Mouse (Mus musculus): Measurements from ENCODE around the gene Hivep3. TPM values are rescaled to one million over a fixed set of nuclear protein-coding genes. Genes with fewer than 3 reads are reported as not detected.

Hivep3 gene
- polyA plus RNA-seq, 1 experiment from 2014 or later = 13.8 TPM

DNA sequence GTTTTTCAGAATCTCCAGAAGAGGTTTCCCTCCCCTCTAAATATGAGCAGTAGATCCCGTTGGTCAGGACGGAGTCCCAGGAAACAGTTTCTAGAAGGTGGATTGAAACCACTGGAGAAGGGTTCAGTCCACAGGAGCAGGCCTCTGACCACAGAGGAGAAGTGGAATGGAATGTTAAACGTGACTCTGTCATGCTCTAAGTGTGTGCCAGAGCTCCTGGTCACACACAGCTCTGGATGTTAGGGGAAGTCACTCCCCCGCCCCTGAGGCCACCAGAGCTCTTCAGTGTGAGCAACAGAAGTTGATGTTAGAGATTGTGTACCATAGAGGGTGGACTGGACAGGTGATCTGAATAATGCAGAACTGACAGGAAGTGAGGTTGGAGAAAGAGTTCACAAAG is 258.2 kb downstream of the Hivep3 start:
- DNase-seq (ENCODE audit: low spot score) (no peak), ATAC-seq (no peak)
- H3K27me3 ChIP-seq (replicated peaks; ENCODE audit: control insufficient read depth, insufficient read depth, low read length) = no peaks in the 10 kb centered on the region
- H3K4me3 ChIP-seq (ENCODE audit: low read depth, low read length) = no peak overlapping the region
- no peak overlapping the region for H3K4me2 ChIP-seq (ENCODE audit: low read length)
- H3K9me3 ChIP-seq (replicated peaks; ENCODE audit: control insufficient read depth, low read length) = no peaks in the 10 kb centered on the region
- 77% methylated on average over 4 of the region's 4 CpGs for WGBS
- no peak overlapping the region for H3K9ac ChIP-seq (ENCODE audit: low read length)
- H3K36me3 ChIP-seq (ENCODE audit: control insufficient read depth, insufficient read depth, low read length) = no peaks in the 10 kb centered on the region
- no peak overlapping the region for H3K27ac ChIP-seq (ENCODE audit: low read depth, low read length)
- H3K4me1 ChIP-seq (ENCODE audit: control insufficient read depth, insufficient read depth, low read length) = peaks cover 5% of the 10 kb centered on the region; the same call in 1 of the 2 replicates

DNA sequence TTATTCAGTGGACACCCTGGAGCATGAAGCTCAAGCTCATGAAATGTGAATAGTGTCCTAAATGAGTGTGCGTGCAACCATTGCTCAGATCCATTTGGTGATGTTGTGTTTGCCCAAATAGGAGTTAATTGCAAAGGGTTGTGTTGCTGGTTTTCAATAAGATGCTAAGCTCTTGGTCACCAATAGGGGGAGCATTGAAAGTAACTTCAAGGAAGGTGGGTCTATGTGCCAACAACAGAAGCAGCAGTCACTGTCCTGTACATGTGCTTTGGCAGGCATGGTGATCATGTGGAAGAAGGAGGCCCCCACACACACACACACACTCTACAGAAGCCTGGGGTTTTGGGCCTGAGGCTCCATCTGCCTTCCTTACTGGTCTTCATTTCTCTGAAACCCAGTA is 262.8 kb downstream of the Hivep3 start:
- H3K27me3 ChIP-seq (replicated peaks; ENCODE audit: control insufficient read depth, insufficient read depth, low read length) = no peaks in the 10 kb centered on the region

DNA sequence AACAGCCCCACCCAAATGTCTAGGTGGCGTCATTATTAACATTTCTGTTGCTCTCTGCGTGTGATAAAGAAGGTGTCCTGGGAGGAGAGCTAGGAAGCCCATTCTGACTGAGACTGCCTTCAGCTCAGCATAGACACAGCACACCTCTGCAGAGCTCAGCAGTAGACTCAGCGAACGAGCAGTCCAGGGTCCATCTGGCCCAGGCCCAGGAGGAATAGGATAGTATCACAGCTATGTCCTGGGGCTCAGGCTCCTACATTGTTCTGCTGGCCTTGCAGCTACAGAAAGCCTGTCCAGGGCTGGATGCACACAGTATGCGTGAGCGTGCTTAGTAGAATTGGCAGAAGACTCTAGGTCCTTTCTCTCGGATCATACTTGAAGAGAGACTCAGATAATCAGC is 263.8 kb downstream of the Hivep3 start:
- ATAC-seq (no peak), DNase-seq (ENCODE audit: low spot score) (no peak)
- Histone ChIP-seq H3K9ac (ENCODE audit: low read length) (no peak overlapping the region), H3K9me3 (replicated peaks; ENCODE audit: control insufficient read depth, low read length) (no peaks in the 10 kb centered on the region), H3K4me3 (ENCODE audit: low read depth, low read length) (no peak overlapping the region), H3K36me3 (ENCODE audit: control insufficient read depth, insufficient read depth, low read length) (no peaks in the 10 kb centered on the region), H3K4me1 (ENCODE audit: control insufficient read depth, insufficient read depth, low read length) (no peaks in the 10 kb centered on the region), H3K27ac (ENCODE audit: low read depth, low read length) (no peak overlapping the region), H3K27me3 (replicated peaks; ENCODE audit: control insufficient read depth, insufficient read depth, low read length) (no peaks in the 10 kb centered on the region), H3K4me2 (ENCODE audit: low read length) (no peak overlapping the region)
- WGBS = 86% methylated on average over 7 of the region's 7 CpGs

More for the DNA sequence above, 262.8 kb downstream of the Hivep3 start:
- no peaks in the 10 kb centered on the region for H3K36me3 ChIP-seq (ENCODE audit: control insufficient read depth, insufficient read depth, low read length)
- DNase-seq (ENCODE audit: low spot score) (no peak), ATAC-seq (no peak)
- no peak overlapping the region for H3K4me2 ChIP-seq (ENCODE audit: low read length)
- no peaks in the 10 kb centered on the region for H3K9me3 ChIP-seq (replicated peaks; ENCODE audit: control insufficient read depth, low read length)
- H3K4me1 ChIP-seq (ENCODE audit: control insufficient read depth, insufficient read depth, low read length) = no peaks in the 10 kb centered on the region
- H3K27ac ChIP-seq (ENCODE audit: low read depth, low read length) = no peak overlapping the region
- no peak overlapping the region for H3K9ac ChIP-seq (ENCODE audit: low read length)
- 89% methylated on average over 1 of the region's 1 CpGs for WGBS
- no peak overlapping the region for H3K4me3 ChIP-seq (ENCODE audit: low read depth, low read length)

DNA sequence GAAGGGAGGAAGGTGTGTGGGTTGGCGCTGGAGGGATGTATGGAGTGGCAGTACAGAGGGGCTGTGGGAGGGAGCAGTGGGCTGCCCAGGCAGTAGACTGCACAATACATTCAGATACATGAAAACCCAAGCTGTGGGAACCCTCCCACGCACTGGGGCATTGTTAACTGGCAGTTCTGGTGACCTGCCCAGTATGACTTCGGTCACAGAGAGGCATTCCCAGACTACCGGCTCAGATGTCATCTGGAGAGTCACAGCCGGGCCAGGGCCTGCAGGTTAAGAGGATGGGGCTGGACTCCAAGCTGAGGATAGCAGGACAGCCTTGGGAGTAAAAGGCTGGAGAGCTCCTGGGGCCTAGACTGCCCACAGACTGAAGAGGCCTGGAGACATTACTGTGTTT is 265.3 kb downstream of the Hivep3 start:
- no peak overlapping the region for H3K4me3 ChIP-seq (ENCODE audit: low read depth, low read length)
- H3K4me2 ChIP-seq (ENCODE audit: low read length) = no peak overlapping the region
- ATAC-seq (no peak), DNase-seq (ENCODE audit: low spot score) (no peak)
- no peaks in the 10 kb centered on the region for H3K4me1 ChIP-seq (ENCODE audit: control insufficient read depth, insufficient read depth, low read length)
- WGBS = 66% methylated on average over 5 of the region's 5 CpGs
- H3K27ac ChIP-seq (ENCODE audit: low read depth, low read length) = no peak overlapping the region
- no peaks in the 10 kb centered on the region for H3K36me3 ChIP-seq (ENCODE audit: control insufficient read depth, insufficient read depth, low read length)
- H3K9me3 ChIP-seq (replicated peaks; ENCODE audit: control insufficient read depth, low read length) = no peaks in the 10 kb centered on the region
- H3K27me3 ChIP-seq (replicated peaks; ENCODE audit: control insufficient read depth, insufficient read depth, low read length) = no peaks in the 10 kb centered on the region
- H3K9ac ChIP-seq (ENCODE audit: low read length) = no peak overlapping the region

DNA sequence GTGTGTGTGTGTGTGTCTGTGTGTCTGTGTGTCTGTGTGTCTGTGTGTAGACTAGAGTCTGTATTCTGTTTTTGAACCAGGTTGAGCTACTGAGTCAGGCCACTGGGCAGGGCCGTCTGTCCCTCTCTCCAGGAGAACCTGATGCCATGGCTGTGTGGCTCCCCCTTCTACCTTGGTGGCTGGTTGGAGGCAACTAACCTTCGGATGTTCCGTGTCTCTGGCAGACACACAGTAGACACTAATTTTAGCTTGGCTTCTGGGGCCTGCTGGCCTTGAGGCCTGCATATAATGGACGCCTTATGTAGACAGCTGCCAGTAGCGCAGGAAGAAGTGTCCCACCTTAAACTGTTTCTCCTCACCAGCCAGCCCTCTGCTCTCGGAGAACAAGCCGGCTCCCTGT is 267.3 kb downstream of the Hivep3 start:
- H3K27ac ChIP-seq (ENCODE audit: low read depth, low read length) = no peak overlapping the region
- WGBS = 80% methylated on average over 7 of the region's 7 CpGs
- no peak for DNase-seq (ENCODE audit: low spot score)
- no peak overlapping the region for H3K4me3 ChIP-seq (ENCODE audit: low read depth, low read length)
- H3K36me3 ChIP-seq (ENCODE audit: control insufficient read depth, insufficient read depth, low read length) = no peaks in the 10 kb centered on the region
- ATAC-seq = no peak
- no peak overlapping the region for H3K4me2 ChIP-seq (ENCODE audit: low read length)
- no peak overlapping the region for H3K9ac ChIP-seq (ENCODE audit: low read length)
- no peaks in the 10 kb centered on the region for H3K9me3 ChIP-seq (replicated peaks; ENCODE audit: control insufficient read depth, low read length)
- H3K4me1 ChIP-seq (ENCODE audit: control insufficient read depth, insufficient read depth, low read length) = no peaks in the 10 kb centered on the region
- no peaks in the 10 kb centered on the region for H3K27me3 ChIP-seq (replicated peaks; ENCODE audit: control insufficient read depth, insufficient read depth, low read length)

DNA sequence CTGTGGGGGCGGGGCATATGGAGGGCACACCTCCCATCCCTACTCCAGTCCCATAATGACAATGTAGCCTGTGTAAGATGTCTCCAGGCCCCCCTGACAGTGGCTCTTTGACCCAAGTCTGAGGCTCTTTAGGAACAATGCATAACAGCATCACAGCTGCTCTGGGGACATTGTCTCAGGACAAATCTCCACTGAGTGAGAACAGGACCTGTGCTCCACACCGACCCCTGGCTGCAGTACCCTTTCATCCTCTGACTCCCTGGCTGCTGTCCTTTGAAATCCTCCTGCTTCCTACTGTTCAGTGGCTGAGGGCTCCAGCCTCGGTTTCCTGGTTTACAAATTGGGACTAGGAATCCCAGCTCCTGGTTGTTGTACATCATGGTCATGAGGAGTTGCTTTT is 269.4 kb downstream of the Hivep3 start:
- no peaks in the 10 kb centered on the region for H3K27me3 ChIP-seq (replicated peaks; ENCODE audit: control insufficient read depth, insufficient read depth, low read length)
- ATAC-seq (no peak), DNase-seq (ENCODE audit: low spot score) (no peak)
- H3K36me3 ChIP-seq (ENCODE audit: control insufficient read depth, insufficient read depth, low read length) = no peaks in the 10 kb centered on the region
- no peaks in the 10 kb centered on the region for H3K4me1 ChIP-seq (ENCODE audit: control insufficient read depth, insufficient read depth, low read length)
- no peak overlapping the region for H3K4me3 ChIP-seq (ENCODE audit: low read depth, low read length)
- no peak overlapping the region for H3K27ac ChIP-seq (ENCODE audit: low read depth, low read length)
- whole genome bisulfite sequencing = 48% methylated on average over 3 of the region's 3 CpGs
- H3K4me2 ChIP-seq (ENCODE audit: low read length) = no peak overlapping the region
- H3K9me3 ChIP-seq (replicated peaks; ENCODE audit: control insufficient read depth, low read length) = no peaks in the 10 kb centered on the region
- no peak overlapping the region for H3K9ac ChIP-seq (ENCODE audit: low read length)

DNA sequence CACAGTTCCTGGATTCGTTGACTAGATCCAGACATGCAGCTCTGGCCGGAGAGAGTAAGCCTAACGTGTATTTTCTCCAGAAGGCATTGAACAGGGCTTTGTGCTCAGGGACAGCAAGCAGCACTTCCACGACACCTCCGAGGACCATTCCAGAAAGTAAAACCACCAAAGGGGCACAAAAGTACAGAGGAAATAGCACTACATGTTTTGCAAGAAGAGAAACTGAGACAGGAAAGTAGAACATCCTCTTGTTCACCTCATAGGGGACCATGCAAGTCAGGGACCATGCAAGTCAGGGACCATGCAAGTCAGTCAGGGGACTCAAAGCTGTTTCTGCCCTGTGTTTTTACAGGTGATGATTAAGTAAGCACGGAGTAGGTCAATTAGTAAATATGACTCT is 272.5 kb downstream of the Hivep3 start:
- no peak overlapping the region for H3K9ac ChIP-seq (ENCODE audit: low read length)
- ATAC-seq (no peak), DNase-seq (ENCODE audit: low spot score) (no peak)
- 86% methylated on average over 6 of the region's 6 CpGs for WGBS
- no peak overlapping the region for H3K27ac ChIP-seq (ENCODE audit: low read depth, low read length)
- H3K4me3 ChIP-seq (ENCODE audit: low read depth, low read length) = no peak overlapping the region
- no peaks in the 10 kb centered on the region for H3K36me3 ChIP-seq (ENCODE audit: control insufficient read depth, insufficient read depth, low read length)
- H3K9me3 ChIP-seq (replicated peaks; ENCODE audit: control insufficient read depth, low read length) = no peaks in the 10 kb centered on the region
- no peaks in the 10 kb centered on the region for H3K4me1 ChIP-seq (ENCODE audit: control insufficient read depth, insufficient read depth, low read length)
- H3K27me3 ChIP-seq (replicated peaks; ENCODE audit: control insufficient read depth, insufficient read depth, low read length) = no peaks in the 10 kb centered on the region
- no peak overlapping the region for H3K4me2 ChIP-seq (ENCODE audit: low read length)

DNA sequence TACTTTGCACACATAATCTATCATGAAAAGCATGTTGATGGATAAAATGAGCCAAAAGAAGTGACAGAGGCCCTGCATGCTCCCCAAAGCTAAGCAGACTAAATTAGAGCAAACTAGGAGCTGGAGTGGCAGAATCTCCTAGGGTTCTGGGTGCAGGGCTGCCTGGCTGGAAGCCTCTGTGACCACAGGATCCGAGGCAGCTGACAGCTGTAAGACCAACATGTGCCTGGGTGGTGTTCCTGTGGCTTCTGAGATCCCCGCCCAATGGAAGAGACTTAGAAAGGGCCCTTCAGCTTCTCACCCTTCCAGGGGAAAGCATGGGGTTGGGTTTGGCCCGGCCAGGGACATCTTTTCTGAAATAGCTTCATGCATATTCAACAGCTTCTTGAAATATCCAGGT is 274.3 kb downstream of the Hivep3 start:
- H3K9ac ChIP-seq (ENCODE audit: low read length) = no peak overlapping the region
- no peaks in the 10 kb centered on the region for H3K27me3 ChIP-seq (replicated peaks; ENCODE audit: control insufficient read depth, insufficient read depth, low read length)
- no peaks in the 10 kb centered on the region for H3K4me1 ChIP-seq (ENCODE audit: control insufficient read depth, insufficient read depth, low read length)
- H3K27ac ChIP-seq (ENCODE audit: low read depth, low read length) = no peak overlapping the region
- no peaks in the 10 kb centered on the region for H3K36me3 ChIP-seq (ENCODE audit: control insufficient read depth, insufficient read depth, low read length)
- no peak for DNase-seq (ENCODE audit: low spot score)
- no peak overlapping the region for H3K4me2 ChIP-seq (ENCODE audit: low read length)
- no peaks in the 10 kb centered on the region for H3K9me3 ChIP-seq (replicated peaks; ENCODE audit: control insufficient read depth, low read length)
- no peak for ATAC-seq
- 84% methylated on average over 3 of the region's 3 CpGs for WGBS
- H3K4me3 ChIP-seq (ENCODE audit: low read depth, low read length) = no peak overlapping the region

DNA sequence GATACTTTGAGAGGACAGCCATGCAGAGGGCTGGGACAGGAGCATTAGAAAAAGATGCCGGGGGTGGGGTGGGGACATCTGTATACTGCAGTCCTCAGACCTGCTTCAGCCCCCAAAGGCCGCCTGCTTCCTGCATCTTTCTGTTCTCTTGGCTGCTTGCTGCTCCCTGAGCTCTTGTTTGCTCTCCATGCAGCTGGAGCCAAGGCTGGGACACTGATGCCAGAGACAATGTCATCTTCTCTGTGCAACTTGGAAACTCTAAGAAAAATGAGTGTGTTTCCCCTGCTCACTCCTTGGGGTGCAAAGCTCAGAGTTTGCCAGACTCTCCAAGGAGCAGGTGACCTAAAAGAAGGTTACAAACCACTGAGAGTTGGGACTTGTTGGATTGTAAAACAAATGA is 275.6 kb downstream of the Hivep3 start:
- WGBS = 76% methylated on average over 2 of the region's 2 CpGs
- Histone ChIP-seq H3K27me3 (replicated peaks; ENCODE audit: control insufficient read depth, insufficient read depth, low read length) (no peaks in the 10 kb centered on the region), H3K9me3 (replicated peaks; ENCODE audit: control insufficient read depth, low read length) (no peaks in the 10 kb centered on the region), H3K4me2 (ENCODE audit: low read length) (no peak overlapping the region), H3K4me3 (ENCODE audit: low read depth, low read length) (no peak overlapping the region), H3K36me3 (ENCODE audit: control insufficient read depth, insufficient read depth, low read length) (no peaks in the 10 kb centered on the region), H3K4me1 (ENCODE audit: control insufficient read depth, insufficient read depth, low read length) (no peaks in the 10 kb centered on the region), H3K9ac (ENCODE audit: low read length) (no peak overlapping the region), H3K27ac (ENCODE audit: low read depth, low read length) (no peak overlapping the region)
- DNase-seq (ENCODE audit: low spot score) (no peak), ATAC-seq (no peak)

DNA sequence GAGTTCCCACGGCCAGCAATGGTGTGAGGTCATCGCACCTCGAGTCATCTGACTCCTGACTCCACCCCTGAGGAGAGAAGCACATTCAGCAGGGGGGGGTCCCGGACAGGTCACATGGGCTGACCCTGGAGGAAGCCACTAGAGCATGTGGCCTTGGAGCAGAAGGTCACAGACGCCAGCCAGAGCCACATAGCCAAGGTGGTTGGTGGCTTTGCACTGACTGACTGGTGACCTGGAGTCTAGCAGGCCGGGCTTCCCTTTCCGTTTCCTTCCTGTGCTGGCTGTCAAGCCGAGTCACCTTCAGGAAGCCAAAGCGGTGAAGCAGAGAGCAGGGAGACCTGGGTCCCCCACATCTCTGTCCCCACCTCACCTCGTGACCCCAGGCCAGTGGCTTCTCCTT is 278.2 kb downstream of the Hivep3 start:
- H3K9ac ChIP-seq (ENCODE audit: low read length) = no peak overlapping the region
- no peak overlapping the region for H3K4me3 ChIP-seq (ENCODE audit: low read depth, low read length)
- H3K27me3 ChIP-seq (replicated peaks; ENCODE audit: control insufficient read depth, insufficient read depth, low read length) = no peaks in the 10 kb centered on the region
- no peaks in the 10 kb centered on the region for H3K4me1 ChIP-seq (ENCODE audit: control insufficient read depth, insufficient read depth, low read length)
- WGBS = 81% methylated on average over 10 of the region's 10 CpGs
- ATAC-seq = no peak
- H3K9me3 ChIP-seq (replicated peaks; ENCODE audit: control insufficient read depth, low read length) = no peaks in the 10 kb centered on the region
- H3K27ac ChIP-seq (ENCODE audit: low read depth, low read length) = no peak overlapping the region
- no peak overlapping the region for H3K4me2 ChIP-seq (ENCODE audit: low read length)
- DNase-seq (ENCODE audit: low spot score) = no peak
- no peaks in the 10 kb centered on the region for H3K36me3 ChIP-seq (ENCODE audit: control insufficient read depth, insufficient read depth, low read length)

All from forebrain, embryonic 14.5 days (tissue).